In genomic region chr5:115530447-115530809, GRCm38 (mm10) we compare ENCODE assay signal across 8 mouse cellular contexts. TPM values are rescaled to one million over a fixed set of nuclear protein-coding genes. Genes with fewer than 3 reads are reported as not detected.
DNase-seq lines count a peak whose midpoint lies in the region; ATAC-seq and TF ChIP-seq lines count a peak whose summit lies in the region.

No protein-coding gene starts in this region.

- peak; percentile 65 for DNase-seq in lung, embryonic 14.5 days
- DNase-seq in lung, postnatal 36 days = no peak
- peak; percentile 90 to 92 for DNase-seq in cerebellum, postnatal 10 days
- no peak for DNase-seq in hindbrain, postnatal 0 days (ENCODE audit: low spot score)
- no peak for DNase-seq in liver, embryonic 14.5 days (ENCODE audit: low read depth in 3 of 3, low spot score in 3 of 3)
- peak; percentile 72 for DNase-seq in thymus, postnatal 25 days
- DNase-seq in ovary, postnatal 14 days (ENCODE audit: low spot score) = no peak
- no peak for DNase-seq in yolk sac, embryonic 10.5 days (ENCODE audit: low spot score)

- H3K36me3 ChIP-seq in lung, embryonic 14.5 days (ENCODE audit: insufficient read depth) = no peaks in the 10 kb centered on the region
- no peaks in the 10 kb centered on the region for H3K36me3 ChIP-seq in hindbrain, postnatal 0 days (ENCODE audit: insufficient read depth, low read length)
- no peaks in the 10 kb centered on the region for H3K36me3 ChIP-seq in liver, embryonic 14.5 days (replicated peaks; ENCODE audit: control insufficient read depth, insufficient read depth, low read depth)

- peak overlapping the region; percentile 42; the same call in 1 of the 2 replicates for H3K4me2 ChIP-seq in lung, embryonic 14.5 days
- 0 out of 2 replicates have a peak overlapping the region, but pooled peaks have one; percentile 5 for H3K4me2 ChIP-seq in hindbrain, postnatal 0 days (ENCODE audit: low read depth, low read length)
- H3K4me2 ChIP-seq in liver, embryonic 14.5 days (ENCODE audit: low read depth) = peak overlapping the region; percentile 20

- H3K4me1 ChIP-seq in lung, embryonic 14.5 days (ENCODE audit: insufficient read depth) = peaks cover 64% of the 10 kb centered on the region
- H3K4me1 ChIP-seq in hindbrain, postnatal 0 days (ENCODE audit: insufficient read depth, low read length) = peaks cover 41% of the 10 kb centered on the region
- H3K4me1 ChIP-seq in liver, embryonic 14.5 days (replicated peaks; ENCODE audit: control insufficient read depth in 2 of 2, insufficient read depth in 2 of 2, low read length in 1 of 2) = peaks cover 35 to 56% of the 10 kb centered on the region in 2 experiments

- no peak for TF ChIP-seq CTCF in lung, embryonic 14.5 days (IDR thresholded peaks at IDR 0.05; ENCODE audit: low read depth)
- no peak for TF ChIP-seq CTCF in hindbrain, postnatal 0 days (IDR thresholded peaks at IDR 0.05; ENCODE audit: low read depth)
- no peak for TF ChIP-seq CTCF in liver, embryonic 14.5 days (IDR thresholded peaks at IDR 0.05; ENCODE audit: low read depth)

- H3K27me3 ChIP-seq in lung, embryonic 14.5 days (ENCODE audit: insufficient read depth, low read length) = no peaks in the 10 kb centered on the region
- no peaks in the 10 kb centered on the region for H3K27me3 ChIP-seq in hindbrain, postnatal 0 days (ENCODE audit: insufficient read depth, low read length)
- H3K27me3 ChIP-seq in liver, embryonic 14.5 days (ENCODE audit: control insufficient read depth, insufficient read depth, low read length) = no peaks in the 10 kb centered on the region

- no peak overlapping the region for H3K9ac ChIP-seq in lung, embryonic 14.5 days
- H3K9ac ChIP-seq in hindbrain, postnatal 0 days (replicated peaks; ENCODE audit: low read length) = no peak overlapping the region
- no peak overlapping the region for H3K9ac ChIP-seq in liver, embryonic 14.5 days (replicated peaks)

- ATAC-seq in lung, embryonic 14.5 days (ENCODE audit: insufficient read depth) = no peak
- ATAC-seq in hindbrain, postnatal 0 days = no peak
- ATAC-seq in liver, embryonic 14.5 days (ENCODE audit: insufficient read depth) = no peak

- no peaks in the 10 kb centered on the region for H3K9me3 ChIP-seq in lung, embryonic 14.5 days (ENCODE audit: low read depth, low read length)
- no peaks in the 10 kb centered on the region for H3K9me3 ChIP-seq in hindbrain, postnatal 0 days (ENCODE audit: low read length)
- no peaks in the 10 kb centered on the region for H3K9me3 ChIP-seq in liver, embryonic 14.5 days (ENCODE audit: control insufficient read depth, low read length)

- TF ChIP-seq EP300 in liver, embryonic 14.5 days (IDR thresholded peaks at IDR 0.05; ENCODE audit: low read depth) = no peak

- no peak overlapping the region for H3K4me3 ChIP-seq in lung, embryonic 14.5 days (ENCODE audit: low read depth, low read length)
- no peak overlapping the region for H3K4me3 ChIP-seq in hindbrain, postnatal 0 days (ENCODE audit: low read length)
- H3K4me3 ChIP-seq in liver, embryonic 14.5 days (ENCODE audit: insufficient read depth in 1 of 2, low read depth in 2 of 2, low read length in 2 of 2) = no peak overlapping the region

- 25% methylated on average over 8 of the region's 8 CpGs for WGBS in lung, embryonic 14.5 days
- 44% methylated on average over 8 of the region's 8 CpGs for WGBS in hindbrain, postnatal 0 days
- 15% methylated on average over 8 of the region's 8 CpGs for WGBS in liver, embryonic 14.5 days (ENCODE audit: insufficient replicate concordance)

- H3K27ac ChIP-seq in lung, embryonic 14.5 days (ENCODE audit: low read depth) = peak overlapping the region; percentile 91
- peak overlapping the region; percentile 66 for H3K27ac ChIP-seq in hindbrain, postnatal 0 days
- H3K27ac ChIP-seq in liver, embryonic 14.5 days = peak overlapping the region; percentile 21; the same call in 1 of the 2 replicates

RNA-seq across cellular contexts. Expression of gene Pxn, which starts 24.0 kb away (rescaled TPM):
- 22.3 and 25.2 TPM in 2 replicates for polyA plus RNA-seq in lung, embryonic 14.5 days (2014; fragmentation: Nextera tagmentation; extraction: Ambion mirVana)
- total RNA-seq in hindbrain, postnatal 0 days (2014; rRNA removed) = 40.6 and 41.0 TPM in 2 replicates
- polyA plus RNA-seq in hindbrain, postnatal 0 days (2015; fragmentation: Nextera tagmentation; extraction: Ambion mirVana) = 16.8 and 18.0 TPM in 2 replicates
- 12.9 and 13.7 TPM in 2 replicates for polyA plus RNA-seq in liver, embryonic 14.5 days (2012; rRNA removed)
- polyA plus RNA-seq in liver, embryonic 14.5 days (2014; fragmentation: Nextera tagmentation; extraction: Ambion mirVana) = 4.8 and 5.6 TPM in 2 replicates

RNA-seq across cellular contexts. Expression of gene Rplp0, which starts 28.8 kb away (rescaled TPM):
- polyA plus RNA-seq in lung, embryonic 14.5 days (2014; fragmentation: Nextera tagmentation; extraction: Ambion mirVana) = 1,859 and 1,954 TPM in 2 replicates
- 1,557 and 1,861 TPM in 2 replicates for total RNA-seq in hindbrain, postnatal 0 days (2014; rRNA removed)
- 786 and 796 TPM in 2 replicates for polyA plus RNA-seq in hindbrain, postnatal 0 days (2015; fragmentation: Nextera tagmentation; extraction: Ambion mirVana)
- 1,933 and 2,132 TPM in 2 replicates for polyA plus RNA-seq in liver, embryonic 14.5 days (2012; rRNA removed)
- 1,503 and 1,567 TPM in 2 replicates for polyA plus RNA-seq in liver, embryonic 14.5 days (2014; fragmentation: Nextera tagmentation; extraction: Ambion mirVana)

RNA-seq across cellular contexts. Expression of gene Gcn1l1, which starts 34.6 kb away (rescaled TPM):
- 52.9 and 58.8 TPM in 2 replicates for polyA plus RNA-seq in lung, embryonic 14.5 days (2014; fragmentation: Nextera tagmentation; extraction: Ambion mirVana)
- total RNA-seq in hindbrain, postnatal 0 days (2014; rRNA removed) = 73.4 and 81.7 TPM in 2 replicates
- polyA plus RNA-seq in hindbrain, postnatal 0 days (2015; fragmentation: Nextera tagmentation; extraction: Ambion mirVana) = 22.8 and 24.3 TPM in 2 replicates
- polyA plus RNA-seq in liver, embryonic 14.5 days (2012; rRNA removed) = 11.4 and 11.8 TPM in 2 replicates
- 14.4 and 14.8 TPM in 2 replicates for polyA plus RNA-seq in liver, embryonic 14.5 days (2014; fragmentation: Nextera tagmentation; extraction: Ambion mirVana)

RNA-seq across cellular contexts. Expression of gene Sirt4, which starts 45.9 kb away (rescaled TPM):
- 22.8 and 23.9 TPM in 2 replicates for polyA plus RNA-seq in lung, embryonic 14.5 days (2014; fragmentation: Nextera tagmentation; extraction: Ambion mirVana)
- 25.8 and 33.7 TPM in 2 replicates for total RNA-seq in hindbrain, postnatal 0 days (2014; rRNA removed)
- 20.2 and 21.8 TPM in 2 replicates for polyA plus RNA-seq in hindbrain, postnatal 0 days (2015; fragmentation: Nextera tagmentation; extraction: Ambion mirVana)
- polyA plus RNA-seq in liver, embryonic 14.5 days (2012; rRNA removed) = 8.4 and 9.4 TPM in 2 replicates
- 2.8 and 3.9 TPM in 2 replicates for polyA plus RNA-seq in liver, embryonic 14.5 days (2014; fragmentation: Nextera tagmentation; extraction: Ambion mirVana)

Comparison
In these comparisons a context has a peak if more than half of its experiments do, and no peak if none do; other contexts are left out.
1. DNase-seq: peak in lung, embryonic 14.5 days (single experiment), cerebellum, postnatal 10 days (2 of 2) and thymus, postnatal 25 days (single experiment); none in lung, postnatal 36 days (single experiment), hindbrain, postnatal 0 days (single experiment), liver, embryonic 14.5 days (0 of 3), ovary, postnatal 14 days (single experiment) and yolk sac, embryonic 10.5 days (single experiment).
2. H3K27ac ChIP-seq: peak in every context shown above with its lines; median percentile 91 in lung, embryonic 14.5 days; 66 in hindbrain, postnatal 0 days; 21 in liver, embryonic 14.5 days.
3. Peak in every context shown above with its lines, with median percentiles within 50 percentile points of each other: H3K4me2 ChIP-seq.